Mouse (Mus musculus) ZHBTc4 (cell line): Measurements from ENCODE around the gene Zfp882.
A peak's percentile ranks its signal among the peaks of the same experiment; 100 is the strongest.
"Not testable (repeated sequence)": the region's sequence is repeated elsewhere in the genome, so short reads cannot be mapped to it uniquely, and the experiment has no call there.

Experiments
- DNase-seq: peaks from one replicate; pipeline ENCODE4 v3.0.0-alpha.2; 2011; ENCODE audit warnings: low read depth, low spot score

Zfp882 gene

GRCm38 (mm10) chr8:71908309-71909261, at the start of gene Zfp882, which contains the start of gene Zfp617:
Gene Zfp882, plus strand, starts transcription at chr8:71908608.
Gene Zfp617, plus strand, starts transcription at chr8:71908635.
- DNase-seq: peak; percentile 92

GRCm38 (mm10) chr8:71861551-71861950, 46.9 kb upstream of the Zfp882 start:
- DNase-seq: not testable (repeated sequence)

GRCm38 (mm10) chr8:71862038-71862437, 46.4 kb upstream of the Zfp882 start:
- not testable (repeated sequence) for DNase-seq

- DNase-seq: peak; percentile 54
Measured at GRCm38 (mm10) chr8:71881618-71882274, 26.7 kb upstream of the Zfp882 start, which contains the start of gene Zfp709. Gene Zfp709, plus strand, starts transcription at chr8:71882019.

GRCm38 (mm10) chr8:71900666-71901065, 7.7 kb upstream of the Zfp882 start:
- peak; percentile 72 for DNase-seq

- not testable (repeated sequence) for DNase-seq
Measured at GRCm38 (mm10) chr8:71903084-71903483, 5.3 kb upstream of the Zfp882 start.

- no peak for DNase-seq
Measured at GRCm38 (mm10) chr8:71906809-71907208, 1.6 kb upstream of the Zfp882 start.

GRCm38 (mm10) chr8:71907798-71908257, 580 bp upstream of the Zfp882 start:
- no peak for DNase-seq

- no peak for DNase-seq
Measured at GRCm38 (mm10) chr8:71912286-71912685, 3.9 kb downstream of the Zfp882 start.

GRCm38 (mm10) chr8:71922567-71923401, 14.4 kb downstream of the Zfp882 start:
- DNase-seq: peak; percentile 98

GRCm38 (mm10) chr8:71925791-71926190, 17.4 kb downstream of the Zfp882 start:
- no peak for DNase-seq

- no peak for DNase-seq
Measured at GRCm38 (mm10) chr8:71926551-71926950, 18.1 kb downstream of the Zfp882 start.

- DNase-seq: no peak
Measured at GRCm38 (mm10) chr8:71927779-71928178, 19.4 kb downstream of the Zfp882 start.

- not testable (repeated sequence) for DNase-seq
Measured at GRCm38 (mm10) chr8:71938037-71938436, 29.6 kb downstream of the Zfp882 start.

GRCm38 (mm10) chr8:71940293-71941208, 32.1 kb downstream of the Zfp882 start:
- DNase-seq: no peak

- no peak for DNase-seq
Measured at GRCm38 (mm10) chr8:71941776-71942175, 33.4 kb downstream of the Zfp882 start.

- DNase-seq: no peak
Measured at GRCm38 (mm10) chr8:71948624-71949023, 40.2 kb downstream of the Zfp882 start.

GRCm38 (mm10) chr8:71950482-71951221, 42.2 kb downstream of the Zfp882 start, which contains the start of gene Zfp961:
Gene Zfp961, plus strand, starts transcription at chr8:71951038.
- DNase-seq: peak; percentile 99

- peak; percentile 70 for DNase-seq
Measured at GRCm38 (mm10) chr8:71951436-71952161, 43.2 kb downstream of the Zfp882 start.
